In genomic region chr4:151351757-151352156, GRCm38 (mm10) we compare ENCODE assay signal across 12 mouse cellular contexts.
DNase-seq lines count a peak whose midpoint lies in the region; ATAC-seq and TF ChIP-seq lines count a peak whose summit lies in the region.
"Had no signal": no experiment of that assay in that cellular context is flagged by ENCODE, and none has a peak within 500 bp of the region (broad histone marks: within the 10 kb centered on the region; RNA-seq: fewer than 3 reads in every experiment).

No protein-coding gene starts in this region.

- peaks cover 40% of the 10 kb centered on the region for H3K4me1 ChIP-seq in hindbrain, embryonic 13.5 days (replicated peaks)
- H3K4me1 ChIP-seq in hindbrain, embryonic 10.5 days (replicated peaks): peaks cover 33% of the 10 kb centered on the region
- H3K4me1 ChIP-seq in midbrain, embryonic 11.5 days (ENCODE audit: control insufficient read depth, insufficient read depth, low read length): peaks cover 4% of the 10 kb centered on the region
- H3K4me1 ChIP-seq in midbrain, embryonic 10.5 days: peaks cover 34% of the 10 kb centered on the region
- no peaks in the 10 kb centered on the region for H3K4me1 ChIP-seq in midbrain, postnatal 0 days (ENCODE audit: insufficient read depth, low read length)
- H3K4me1 ChIP-seq in forebrain, embryonic 12.5 days: peaks cover 17% of the 10 kb centered on the region

- peaks cover 6% of the 10 kb centered on the region; the same call in 1 of the 2 replicates for H3K27me3 ChIP-seq in hindbrain, embryonic 13.5 days
- H3K27me3 ChIP-seq in hindbrain, embryonic 10.5 days (ENCODE audit: insufficient read depth, poor library complexity, severe bottlenecking): 0 out of 2 replicates have a peak, but pooled peaks cover 5% of the 10 kb centered on the region
- no peaks in the 10 kb centered on the region for H3K27me3 ChIP-seq in midbrain, embryonic 11.5 days (ENCODE audit: control insufficient read depth, insufficient read depth, low read length)
- H3K27me3 ChIP-seq in midbrain, embryonic 10.5 days (ENCODE audit: low read depth, poor library complexity, severe bottlenecking): no peaks in the 10 kb centered on the region
- H3K27me3 ChIP-seq in midbrain, postnatal 0 days (ENCODE audit: insufficient read depth, low read length): no peaks in the 10 kb centered on the region
- H3K27me3 ChIP-seq in forebrain, embryonic 12.5 days: no peaks in the 10 kb centered on the region
- H3K27me3 ChIP-seq: embryonic facial prominence, embryonic 12.5 days had no signal

- H3K9me3 ChIP-seq in hindbrain, embryonic 13.5 days: no peaks in the 10 kb centered on the region
- H3K9me3 ChIP-seq in hindbrain, embryonic 10.5 days: no peaks in the 10 kb centered on the region
- H3K9me3 ChIP-seq in midbrain, embryonic 11.5 days (ENCODE audit: control insufficient read depth, low read length): no peaks in the 10 kb centered on the region
- no peaks in the 10 kb centered on the region for H3K9me3 ChIP-seq in midbrain, embryonic 10.5 days (replicated peaks)
- no peaks in the 10 kb centered on the region for H3K9me3 ChIP-seq in midbrain, postnatal 0 days (ENCODE audit: low read length)
- no peaks in the 10 kb centered on the region for H3K9me3 ChIP-seq in forebrain, embryonic 12.5 days
- H3K9me3 ChIP-seq: embryonic facial prominence, embryonic 12.5 days had no signal

- DNase-seq in hindbrain, embryonic 10.5 days (ENCODE audit: low spot score): no peak
- DNase-seq in midbrain, embryonic 11.5 days (ENCODE audit: low spot score, missing footprints): peak; percentile 75
- no peak for DNase-seq in midbrain, embryonic 10.5 days (ENCODE audit: low spot score)
- DNase-seq in adrenal gland, postnatal 14 days: peak; percentile 78
- DNase-seq in midbrain, postnatal 0 days (ENCODE audit: low spot score): peak; percentile 58
- DNase-seq: kidney, adult 11 months had no signal

- peak overlapping the region; percentile 44; the same call in 1 of the 2 replicates for H3K27ac ChIP-seq in hindbrain, embryonic 13.5 days
- H3K27ac ChIP-seq in hindbrain, embryonic 10.5 days: no peak overlapping the region
- no peak overlapping the region for H3K27ac ChIP-seq in midbrain, embryonic 11.5 days (ENCODE audit: low read depth, low read length)
- H3K27ac ChIP-seq in midbrain, embryonic 10.5 days (replicated peaks): no peak overlapping the region; the same call in 1 of the 2 replicates
- no peak overlapping the region for H3K27ac ChIP-seq in midbrain, postnatal 0 days (ENCODE audit: low read depth, low read length)
- no peak overlapping the region for H3K27ac ChIP-seq in forebrain, embryonic 12.5 days
- H3K27ac ChIP-seq: embryonic facial prominence, embryonic 12.5 days had no signal

- H3K9ac ChIP-seq in hindbrain, embryonic 13.5 days: no peak overlapping the region
- no peak overlapping the region for H3K9ac ChIP-seq in midbrain, embryonic 11.5 days (ENCODE audit: low read length)
- no peak overlapping the region for H3K9ac ChIP-seq in midbrain, postnatal 0 days (replicated peaks; ENCODE audit: low read length, poor library complexity, severe bottlenecking)
- H3K9ac ChIP-seq in forebrain, embryonic 12.5 days: no peak overlapping the region
- H3K9ac ChIP-seq: embryonic facial prominence, embryonic 12.5 days had no signal

- H3K4me3 ChIP-seq in hindbrain, embryonic 13.5 days: no peak overlapping the region
- H3K4me3 ChIP-seq in hindbrain, embryonic 10.5 days: no peak overlapping the region
- H3K4me3 ChIP-seq in midbrain, embryonic 11.5 days (ENCODE audit: low read depth, low read length): no peak overlapping the region
- no peak overlapping the region for H3K4me3 ChIP-seq in midbrain, embryonic 10.5 days
- H3K4me3 ChIP-seq in midbrain, postnatal 0 days (ENCODE audit: low read depth, low read length): no peak overlapping the region
- no peak overlapping the region for H3K4me3 ChIP-seq in forebrain, embryonic 12.5 days (replicated peaks)
- H3K4me3 ChIP-seq: embryonic facial prominence, embryonic 12.5 days had no signal

- no peak for TF ChIP-seq CTCF in midbrain, postnatal 0 days (IDR thresholded peaks at IDR 0.05)

- no peak overlapping the region for H3K4me2 ChIP-seq in hindbrain, embryonic 13.5 days
- no peak overlapping the region for H3K4me2 ChIP-seq in midbrain, embryonic 11.5 days
- 0 out of 2 replicates have a peak overlapping the region, but pooled peaks have one; percentile 6 for H3K4me2 ChIP-seq in midbrain, postnatal 0 days (ENCODE audit: low read depth, low read length, poor library complexity, severe bottlenecking)
- no peak overlapping the region for H3K4me2 ChIP-seq in forebrain, embryonic 12.5 days
- H3K4me2 ChIP-seq: embryonic facial prominence, embryonic 12.5 days; liver, embryonic 11.5 days had no signal

- ATAC-seq in hindbrain, embryonic 13.5 days (ENCODE audit: low FRiP score): no peak
- 0 out of 2 replicates have a peak, but pooled peaks have one; percentile 27 for ATAC-seq in midbrain, embryonic 11.5 days (ENCODE audit: low FRiP score)
- ATAC-seq in midbrain, postnatal 0 days (ENCODE audit: low FRiP score): no peak
- ATAC-seq in granulocyte monocyte progenitor cell, adult 5-6 weeks (replicated peaks; ENCODE audit: poor library complexity, severe bottlenecking): no peak
- no peak for ATAC-seq in forebrain, embryonic 12.5 days (ENCODE audit: low FRiP score)
- ATAC-seq: CD4-positive, CD25-positive, alpha-beta regulatory T cell, adult 4 months had no signal

- WGBS in hindbrain, embryonic 13.5 days: 59% methylated on average over 12 of the region's 12 CpGs
- WGBS in hindbrain, embryonic 10.5 days: 67% methylated on average over 12 of the region's 12 CpGs
- WGBS in midbrain, embryonic 11.5 days: 62% methylated on average over 12 of the region's 12 CpGs
- WGBS in midbrain, embryonic 10.5 days: 66% methylated on average over 12 of the region's 12 CpGs
- WGBS in midbrain, postnatal 0 days: 55% methylated on average over 12 of the region's 12 CpGs
- WGBS in forebrain, embryonic 12.5 days: 70% methylated on average over 12 of the region's 12 CpGs

- H3K36me3 ChIP-seq in hindbrain, embryonic 13.5 days: no peaks in the 10 kb centered on the region
- no peaks in the 10 kb centered on the region for H3K36me3 ChIP-seq in hindbrain, embryonic 10.5 days
- H3K36me3 ChIP-seq in midbrain, embryonic 11.5 days (ENCODE audit: control insufficient read depth, insufficient read depth, low read length): no peaks in the 10 kb centered on the region
- no peaks in the 10 kb centered on the region for H3K36me3 ChIP-seq in midbrain, embryonic 10.5 days
- H3K36me3 ChIP-seq in midbrain, postnatal 0 days (ENCODE audit: insufficient read depth, low read length): no peaks in the 10 kb centered on the region
- H3K36me3 ChIP-seq in forebrain, embryonic 12.5 days (replicated peaks): no peaks in the 10 kb centered on the region
- H3K36me3 ChIP-seq: embryonic facial prominence, embryonic 12.5 days had no signal

Comparison
In these comparisons a context has a peak if more than half of its experiments do, and no peak if none do; other contexts are left out.
1. DNase-seq: peak in midbrain, embryonic 11.5 days (single experiment), adrenal gland, postnatal 14 days (single experiment) and midbrain, postnatal 0 days (single experiment); none in hindbrain, embryonic 10.5 days (single experiment) and midbrain, embryonic 10.5 days (single experiment).